Mouse (Mus musculus) spleen, postnatal 36 days (tissue): ENCODE measurements at regions not wholly inside any gene's neighbourhood (a gene's known extent, or its start where the extent isn't known, plus 50 kb on each side); places are given as distances from the start of the nearest gene placed in this dataset.
A peak's percentile ranks its signal among the peaks of the same experiment; 100 is the strongest.

ENCODE experiments used
- DNase-seq, 2 experiments: peaks; one replicate each; pipeline ENCODE4 v3.0.0; 2022; ENCODE audit warnings: low spot score in 2 of 2, mixed read lengths in 1 of 2

GRCm38 (mm10) chr4:8374737-8375489 is 136.1 kb upstream of the Car8 start:
- DNase-seq = no peak

DNA sequence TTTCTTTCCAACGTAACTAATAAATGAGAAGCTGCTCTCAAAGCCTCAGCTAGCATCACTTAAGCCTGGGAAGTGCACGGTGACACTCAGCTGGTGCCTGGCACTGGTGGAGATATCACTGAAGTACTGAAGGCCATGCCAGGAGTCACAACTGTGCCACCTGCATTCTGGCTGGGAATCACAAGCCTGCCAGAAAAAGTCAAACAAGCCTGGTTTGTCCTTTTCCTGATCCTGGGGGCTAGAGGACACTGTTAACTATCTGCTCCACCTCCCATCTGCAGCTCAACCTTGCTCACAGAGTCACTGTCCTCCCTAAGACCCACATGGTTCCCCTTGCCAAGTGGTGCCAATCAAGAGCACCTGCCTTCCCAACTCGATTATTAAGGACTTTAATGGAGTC is 135.2 kb upstream of the Car8 start:
- DNase-seq = no peak

DNA sequence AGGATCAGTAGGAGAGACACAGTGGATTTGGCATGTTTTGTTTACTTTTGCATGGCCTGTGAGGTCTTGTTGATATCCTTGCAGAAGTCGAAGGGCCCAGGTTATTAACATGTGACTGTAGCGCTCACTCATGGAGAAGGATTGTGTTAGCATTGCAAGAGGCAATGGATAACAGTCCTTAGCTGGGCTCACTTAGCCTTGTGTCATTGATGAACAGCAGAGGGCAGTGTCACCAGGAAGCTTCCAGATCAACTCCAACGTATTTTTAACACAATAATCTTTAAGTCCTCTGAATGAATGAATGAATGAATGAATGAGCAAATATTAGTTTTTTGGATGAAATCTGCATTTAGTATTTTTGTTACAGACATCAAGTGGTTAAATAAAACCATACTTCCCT is 133.2 kb upstream of the Car8 start:
- no peak for DNase-seq

DNA sequence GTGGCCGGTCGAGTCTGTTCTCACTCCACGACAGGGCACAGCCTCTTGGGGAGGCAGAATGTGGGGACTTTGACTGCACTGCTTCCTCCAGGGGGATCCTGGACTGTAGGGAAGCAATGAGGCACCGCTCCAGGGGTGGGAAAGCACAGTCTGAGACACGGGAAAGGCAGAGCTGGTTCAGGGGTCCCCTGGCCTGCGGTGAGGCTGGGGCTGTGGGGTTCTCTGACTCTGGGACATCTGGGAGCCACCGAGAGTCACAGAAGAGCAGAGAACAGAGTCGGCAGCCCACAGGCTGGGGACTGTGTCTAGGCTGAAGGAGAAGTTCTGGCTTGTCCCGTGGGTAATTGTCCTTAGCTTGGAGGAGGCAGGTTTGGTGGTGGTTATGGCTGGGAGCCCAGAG is 131.9 kb upstream of the Car8 start:
- DNase-seq = no peak

DNA sequence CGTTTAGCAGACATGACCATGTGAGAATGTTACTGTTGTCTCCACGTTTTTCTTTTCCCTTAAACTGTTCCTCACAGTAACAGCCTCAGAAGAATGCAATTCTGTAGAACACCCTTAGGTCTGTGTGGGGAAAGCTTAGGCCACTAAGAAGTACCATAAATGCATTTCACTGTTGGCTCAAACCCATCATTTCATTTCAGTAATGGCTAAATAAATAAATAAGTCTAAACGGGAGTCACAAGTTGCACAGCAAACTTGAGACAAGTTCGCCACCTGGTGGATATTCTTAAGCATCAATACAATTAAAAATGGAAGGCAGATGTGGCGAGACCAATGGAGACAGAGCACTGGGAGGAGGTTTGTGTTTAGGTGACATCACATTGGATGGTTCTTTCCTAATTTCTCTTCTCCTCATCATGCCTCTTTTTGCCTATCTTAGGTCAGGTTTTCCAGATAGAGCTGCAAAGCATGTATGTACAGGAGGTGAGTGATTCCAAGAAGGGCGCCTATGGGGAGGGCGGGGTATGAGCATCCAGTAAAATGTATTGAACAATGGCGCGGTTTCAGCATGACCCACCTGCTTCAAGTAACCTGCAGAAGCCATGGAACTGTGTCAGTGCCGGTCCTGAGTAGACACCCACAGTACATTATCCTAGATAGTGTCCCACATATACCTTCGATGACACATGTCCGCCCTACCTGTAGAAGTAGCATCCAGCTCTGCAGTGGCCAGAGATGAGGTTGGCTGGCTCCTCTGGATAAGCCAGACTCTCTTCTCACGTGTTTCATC is 128.8 kb upstream of the Car8 start:
- peak in 1 of 2 experiments; percentile 10 for DNase-seq

DNA sequence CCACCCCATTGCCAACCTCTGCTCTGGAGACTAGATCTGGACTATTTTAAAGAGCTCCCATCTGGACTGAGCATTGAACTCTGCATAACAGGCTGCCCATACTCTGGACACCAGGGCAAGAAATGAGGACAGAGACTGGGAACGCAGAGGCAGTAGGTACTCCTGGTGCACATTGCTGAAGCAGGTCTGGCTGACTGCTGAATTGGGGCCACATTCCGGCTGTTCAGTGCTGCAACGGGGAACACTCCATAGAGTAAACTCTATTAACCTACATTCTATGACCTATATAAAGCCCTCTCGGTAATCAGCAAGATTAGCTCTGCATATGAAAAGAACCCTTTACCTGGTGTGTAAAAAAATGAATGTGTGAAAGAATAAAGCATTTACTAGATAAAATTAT is 128.1 kb upstream of the Car8 start:
- no peak for DNase-seq

DNA sequence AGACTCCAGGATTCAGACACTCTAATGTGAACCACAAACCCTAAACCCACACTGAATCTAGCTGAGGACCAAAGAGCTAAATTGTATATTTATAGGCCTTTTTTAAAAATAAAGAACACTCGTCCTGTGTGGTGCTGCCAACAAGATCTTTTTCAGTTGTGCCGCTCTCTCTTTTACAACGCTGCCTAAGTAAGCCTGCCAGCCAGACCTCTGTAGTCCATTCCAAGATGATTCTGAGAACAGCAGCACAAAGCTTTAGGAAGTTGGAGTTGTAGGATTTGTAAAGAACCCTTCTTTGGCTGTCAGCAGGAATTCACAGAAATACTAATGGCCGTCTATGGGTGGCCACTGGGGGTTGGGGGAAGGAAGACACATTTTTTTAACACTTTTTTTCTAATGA is 123.6 kb upstream of the Car8 start:
- DNase-seq = no peak

- no peak for DNase-seq
Observed at GRCm38 (mm10) chr4:8361931-8362330, 123.1 kb upstream of the Car8 start.

DNA sequence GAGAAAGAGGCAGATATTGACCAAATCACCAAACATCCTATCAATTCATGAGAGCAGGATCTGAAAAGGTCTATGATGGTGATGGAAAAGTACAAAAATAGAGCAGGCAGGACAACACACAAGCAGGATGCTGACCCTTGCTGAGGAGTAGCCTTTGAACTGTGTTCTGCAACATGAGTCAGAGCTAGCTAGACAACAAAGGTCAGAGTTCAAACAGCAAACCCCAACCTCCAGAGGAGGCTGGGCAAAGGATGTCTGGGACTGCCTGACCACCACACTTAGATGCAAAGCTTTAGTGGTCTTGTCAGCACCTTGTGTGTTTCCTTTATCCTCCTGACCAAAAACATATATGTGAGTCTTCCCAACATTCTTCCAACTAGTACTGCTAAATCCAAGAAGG is 122.5 kb upstream of the Car8 start:
- no peak for DNase-seq

DNA sequence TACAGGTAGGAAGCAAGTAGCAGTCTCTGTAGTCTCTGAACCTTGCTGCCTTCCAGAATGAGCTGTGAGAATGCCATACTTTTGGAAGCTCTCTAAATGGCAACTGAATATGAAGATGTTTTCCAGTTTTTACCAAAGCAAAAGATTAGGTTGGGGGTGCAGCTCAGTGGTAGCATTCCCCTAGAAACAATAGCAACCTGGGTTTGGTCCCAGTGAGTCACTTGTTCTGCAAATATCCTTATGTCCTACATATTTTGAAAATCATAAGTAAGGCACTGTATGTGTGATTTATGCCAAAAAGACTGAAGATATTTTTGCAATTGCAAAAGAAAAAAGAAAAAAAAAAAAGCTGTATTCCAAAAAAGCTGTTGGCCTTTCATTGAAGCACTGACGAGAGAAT is 118.6 kb upstream of the Car8 start:
- no peak for DNase-seq

- no peak for DNase-seq
Observed at GRCm38 (mm10) chr4:8341928-8342327, 103.1 kb upstream of the Car8 start.

- no peak for DNase-seq
Observed at GRCm38 (mm10) chr4:8309241-8309987, 70.6 kb upstream of the Car8 start.

- DNase-seq = no peak
Observed at GRCm38 (mm10) chr4:8292563-8292962, 53.7 kb upstream of the Car8 start.

DNA sequence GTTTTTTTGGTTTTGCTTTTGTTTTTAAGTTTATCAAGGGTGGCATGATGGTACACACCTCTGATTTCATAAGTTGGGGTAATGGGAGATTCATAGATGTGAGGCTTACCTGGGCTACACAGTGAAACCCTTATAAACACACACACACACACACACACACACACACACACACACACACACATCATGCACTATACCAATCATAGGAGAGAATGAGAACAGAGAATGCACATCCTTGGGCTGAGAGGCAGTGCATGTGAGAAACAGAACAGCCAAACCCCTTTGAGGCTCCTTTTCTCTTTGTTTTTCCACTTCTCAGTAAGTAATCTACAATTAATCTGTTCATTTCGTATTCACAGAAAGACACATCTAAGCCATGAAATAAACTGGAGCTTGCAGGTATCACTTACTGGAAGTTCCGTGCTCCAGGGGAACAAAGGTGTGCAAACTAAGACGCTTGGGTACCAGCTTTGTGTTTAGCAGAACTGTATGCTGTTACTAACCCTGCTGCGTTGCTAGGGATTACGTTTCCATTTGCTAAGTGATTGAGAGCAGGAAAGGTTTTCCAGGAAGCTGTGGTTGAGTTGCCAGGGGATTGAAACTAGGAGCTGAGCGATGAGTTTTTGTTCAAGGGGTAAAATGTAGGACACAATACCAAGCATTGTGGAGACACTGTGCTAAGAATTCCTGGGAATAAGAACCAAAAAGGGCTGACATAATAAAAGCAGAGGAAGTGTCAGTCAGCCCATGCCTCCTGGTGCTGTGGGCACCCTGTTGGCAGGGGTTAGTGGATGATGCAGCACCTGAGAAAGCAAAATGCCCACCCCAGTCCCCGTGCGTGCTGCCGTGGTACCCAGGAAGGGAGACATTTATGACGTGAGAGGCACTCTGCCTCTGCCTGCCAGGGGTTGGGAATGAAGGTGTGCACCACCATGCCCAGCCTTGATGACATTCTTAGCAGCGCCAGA is 53.0 kb upstream of the Car8 start:
- DNase-seq = no peak

- DNase-seq = no peak
Observed at GRCm38 (mm10) chr4:8289901-8290300, 51.1 kb upstream of the Car8 start.
